Mouse (Mus musculus): Measurements from ENCODE around the gene Ang2. TPM values are rescaled to one million over a fixed set of nuclear protein-coding genes. Genes with fewer than 3 reads are reported as not detected.
"Not testable (repeated sequence)": the region's sequence is repeated elsewhere in the genome, so short reads cannot be mapped to it uniquely, and the experiment has no call there.

Gene Ang2
- total and polyA plus RNA-seq, 2 experiments from 2014 or later = not detected

DNA sequence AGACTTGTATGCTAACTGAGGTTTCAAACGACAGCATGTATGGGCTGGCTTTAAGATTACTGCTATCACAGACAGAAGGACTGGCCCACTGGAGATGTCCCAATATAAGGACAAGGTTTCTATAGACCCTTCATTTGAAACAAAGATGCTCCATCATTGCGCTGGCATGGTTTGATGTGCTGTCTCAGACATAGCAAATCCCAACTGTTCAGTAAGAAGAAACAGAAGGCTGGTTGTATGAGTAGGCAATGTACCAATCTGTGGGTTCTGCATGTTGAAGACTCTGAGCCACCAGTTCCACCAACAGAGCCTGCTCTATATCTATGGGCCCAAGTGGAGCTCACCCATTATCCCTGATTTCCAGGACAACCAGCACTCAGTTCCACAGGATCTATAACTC lies 4.2 kb upstream of the Ang2 start, which contains the start of gene Ear14:
Gene Ear14 (plus strand): TSS at position 277 of the 400 bp plus-strand sequence.
- no peak for ATAC-seq (ENCODE audit: low FRiP score)
- H3K36me3 ChIP-seq (ENCODE audit: insufficient read depth, low read length) = no peaks in the 10 kb centered on the region
- H3K4me2 ChIP-seq (ENCODE audit: low read depth, low read length, poor library complexity, severe bottlenecking) = no peak within 1 kb of the TSS
- no peak within 1 kb of the TSS for H3K9ac ChIP-seq (replicated peaks; ENCODE audit: low read length, poor library complexity, severe bottlenecking)
- WGBS = 87% methylated on average over 2 of the region's 2 CpGs
- H3K27ac ChIP-seq (ENCODE audit: low read depth, low read length) = no peak within 1 kb of the TSS
- H3K4me3 ChIP-seq (ENCODE audit: low read depth, low read length) = no peak within 1 kb of the TSS
- TF ChIP-seq CTCF (IDR thresholded peaks at IDR 0.05) = no peak
- H3K9me3 ChIP-seq (ENCODE audit: low read length) = no peaks in the 10 kb centered on the region
- DNase-seq (ENCODE audit: low spot score) = no peak
- no peaks in the 10 kb centered on the region for H3K27me3 ChIP-seq (ENCODE audit: insufficient read depth, low read length)
- H3K4me1 ChIP-seq (ENCODE audit: insufficient read depth, low read length) = no peaks in the 10 kb centered on the region

DNA sequence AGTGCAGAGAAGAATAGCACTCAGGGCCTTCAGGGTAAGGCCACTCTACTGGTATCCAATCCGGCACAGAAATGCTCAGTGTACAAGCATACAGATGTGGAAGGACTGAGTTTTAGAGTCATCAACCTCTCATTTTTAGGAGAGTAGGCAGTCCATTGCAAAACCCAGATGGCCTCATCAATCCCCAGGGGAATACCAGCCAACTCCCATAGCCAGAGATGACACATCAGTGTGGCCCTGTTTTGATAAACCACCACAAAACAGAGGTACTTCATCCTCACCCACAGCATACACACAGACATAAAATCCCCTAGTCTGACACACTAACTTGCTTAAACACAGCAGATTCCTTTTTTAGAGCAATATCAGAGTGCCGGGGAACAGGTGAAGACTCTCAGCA lies 1.5 kb upstream of the Ang2 start:
- Histone ChIP-seq H3K4me3 (ENCODE audit: low read depth, low read length) (no peak overlapping the region), H3K27me3 (ENCODE audit: insufficient read depth, low read length) (no peaks in the 10 kb centered on the region), H3K27ac (ENCODE audit: low read depth, low read length) (no peak overlapping the region), H3K4me1 (ENCODE audit: insufficient read depth, low read length) (no peaks in the 10 kb centered on the region), H3K4me2 (ENCODE audit: low read depth, low read length, poor library complexity, severe bottlenecking) (no peak overlapping the region), H3K36me3 (ENCODE audit: insufficient read depth, low read length) (no peaks in the 10 kb centered on the region), H3K9me3 (ENCODE audit: low read length) (no peaks in the 10 kb centered on the region), H3K9ac (replicated peaks; ENCODE audit: low read length, poor library complexity, severe bottlenecking) (no peak overlapping the region)
- DNase-seq (ENCODE audit: low spot score) (no peak), ATAC-seq (ENCODE audit: low FRiP score) (no peak)
- WGBS = 94% methylated on average over 2 of the region's 2 CpGs
- no peak for TF ChIP-seq CTCF (IDR thresholded peaks at IDR 0.05)

DNA sequence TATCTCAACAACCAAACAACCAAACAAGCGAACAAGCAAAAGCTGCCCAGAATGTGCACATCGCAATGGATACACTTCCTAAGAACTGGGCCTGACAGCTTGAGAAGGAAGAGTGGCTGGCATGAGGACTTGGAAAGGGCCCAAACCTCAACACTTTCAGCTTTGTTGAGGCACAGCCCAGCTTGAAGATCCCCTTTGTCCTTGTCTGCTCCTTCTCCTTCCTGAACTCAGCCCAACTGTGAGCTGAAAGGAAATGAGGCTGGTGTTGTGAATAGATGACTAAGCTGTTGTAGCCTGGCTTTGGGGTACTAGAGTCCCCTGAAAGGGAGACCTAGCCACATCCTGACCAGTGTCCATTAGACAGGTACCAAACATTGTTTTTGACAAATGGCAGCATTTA lies 1.1 kb upstream of the Ang2 start:
- Histone ChIP-seq H3K4me2 (ENCODE audit: low read depth, low read length, poor library complexity, severe bottlenecking) (no peak overlapping the region), H3K9ac (replicated peaks; ENCODE audit: low read length, poor library complexity, severe bottlenecking) (no peak overlapping the region), H3K27me3 (ENCODE audit: insufficient read depth, low read length) (no peaks in the 10 kb centered on the region), H3K36me3 (ENCODE audit: insufficient read depth, low read length) (no peaks in the 10 kb centered on the region), H3K4me3 (ENCODE audit: low read depth, low read length) (no peak overlapping the region), H3K27ac (ENCODE audit: low read depth, low read length) (no peak overlapping the region), H3K4me1 (ENCODE audit: insufficient read depth, low read length) (no peaks in the 10 kb centered on the region), H3K9me3 (ENCODE audit: low read length) (no peaks in the 10 kb centered on the region)
- no peak for TF ChIP-seq CTCF (IDR thresholded peaks at IDR 0.05)
- DNase-seq (ENCODE audit: low spot score) = peak; percentile 12
- ATAC-seq (ENCODE audit: low FRiP score) = no peak
- WGBS = 87% methylated on average over 2 of the region's 2 CpGs

DNA sequence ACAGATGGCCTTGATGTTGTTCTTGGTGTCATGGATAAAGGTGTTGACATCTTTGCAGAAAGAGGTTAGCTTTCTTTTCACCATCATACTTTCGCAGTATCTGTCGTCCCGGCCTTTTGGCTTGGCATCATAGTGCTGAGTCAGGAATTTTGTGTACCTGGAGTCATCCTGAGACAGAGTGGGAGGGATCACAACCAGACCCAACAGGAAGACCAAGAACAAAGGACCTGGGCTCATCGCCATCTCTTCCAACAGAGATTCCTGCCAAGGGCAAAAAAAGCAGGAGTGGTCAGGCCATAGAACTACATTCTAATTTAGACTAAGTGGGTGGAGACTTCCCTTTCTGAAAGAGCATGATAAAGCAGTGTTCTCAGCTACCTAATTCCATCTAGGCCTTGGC lies 3.3 kb downstream of the Ang2 start:
- H3K4me1 ChIP-seq (ENCODE audit: insufficient read depth, low read length) = no peaks in the 10 kb centered on the region
- no peak overlapping the region for H3K9ac ChIP-seq (replicated peaks; ENCODE audit: low read length, poor library complexity, severe bottlenecking)
- H3K4me3 ChIP-seq (ENCODE audit: low read depth, low read length) = no peak overlapping the region
- TF ChIP-seq CTCF (IDR thresholded peaks at IDR 0.05) = no peak
- H3K9me3 ChIP-seq (ENCODE audit: low read length) = no peaks in the 10 kb centered on the region
- H3K36me3 ChIP-seq (ENCODE audit: insufficient read depth, low read length) = no peaks in the 10 kb centered on the region
- DNase-seq (ENCODE audit: low spot score) (no peak), ATAC-seq (ENCODE audit: low FRiP score) (no peak)
- WGBS = 94% methylated on average over 4 of the region's 4 CpGs
- no peak overlapping the region for H3K27ac ChIP-seq (ENCODE audit: low read depth, low read length)
- no peaks in the 10 kb centered on the region for H3K27me3 ChIP-seq (ENCODE audit: insufficient read depth, low read length)
- no peak overlapping the region for H3K4me2 ChIP-seq (ENCODE audit: low read depth, low read length, poor library complexity, severe bottlenecking)

DNA sequence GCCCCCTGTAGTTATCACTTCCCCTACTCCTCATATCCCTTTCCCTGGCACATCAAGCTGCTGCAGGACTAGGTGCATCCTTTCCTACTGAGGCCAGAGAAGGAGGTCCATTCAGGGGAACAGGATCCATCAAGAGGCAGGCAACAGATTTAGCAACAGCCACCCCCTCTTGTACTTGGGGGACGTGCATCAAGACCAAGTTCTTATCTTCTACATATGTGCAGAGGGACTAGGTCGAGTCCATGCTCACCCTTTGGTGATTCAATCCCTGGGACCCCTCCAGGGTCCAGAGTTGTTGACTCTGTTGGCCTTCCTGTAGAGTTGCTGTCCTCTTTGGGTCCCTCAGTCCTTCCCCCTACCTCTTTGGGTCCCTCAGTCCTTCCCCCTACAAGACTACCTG lies 17.9 kb downstream of the Ang2 start:
- not testable (repeated sequence) for H3K27me3 ChIP-seq (ENCODE audit: insufficient read depth, low read length); DNase-seq (ENCODE audit: low spot score); H3K4me1 ChIP-seq (ENCODE audit: insufficient read depth, low read length); H3K9ac ChIP-seq (replicated peaks; ENCODE audit: low read length, poor library complexity, severe bottlenecking); H3K9me3 ChIP-seq (ENCODE audit: low read length); H3K36me3 ChIP-seq (ENCODE audit: insufficient read depth, low read length); ATAC-seq (ENCODE audit: low FRiP score); H3K27ac ChIP-seq (ENCODE audit: low read depth, low read length); H3K4me2 ChIP-seq (ENCODE audit: low read depth, low read length, poor library complexity, severe bottlenecking); H3K4me3 ChIP-seq (ENCODE audit: low read depth, low read length)
- 85% methylated on average over 2 of the region's 2 CpGs for WGBS

DNA sequence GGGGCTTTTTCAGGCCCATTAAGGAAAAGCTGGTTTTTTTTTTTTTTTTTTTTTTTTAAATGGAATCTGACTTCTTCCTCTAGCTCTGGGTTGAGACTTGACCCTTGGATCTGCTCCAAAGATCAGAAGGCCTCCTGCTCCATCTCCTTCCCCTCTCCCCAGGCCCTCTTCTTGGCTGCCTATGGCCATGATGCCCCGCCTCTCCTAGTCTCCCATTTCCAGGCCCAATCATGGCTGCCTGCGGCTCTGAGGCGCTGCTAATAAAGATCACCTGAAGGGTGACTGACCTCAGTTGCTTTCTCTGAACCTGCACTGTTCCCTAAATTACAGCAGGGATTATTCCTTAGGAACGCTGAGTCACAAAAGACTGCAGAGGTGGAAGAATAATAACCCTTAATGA lies 25.1 kb downstream of the Ang2 start:
- no peaks in the 10 kb centered on the region for H3K36me3 ChIP-seq (ENCODE audit: insufficient read depth, low read length)
- ATAC-seq (ENCODE audit: low FRiP score) (no peak), DNase-seq (ENCODE audit: low spot score) (no peak)
- H3K4me1 ChIP-seq (ENCODE audit: insufficient read depth, low read length) = no peaks in the 10 kb centered on the region
- H3K4me2 ChIP-seq (ENCODE audit: low read depth, low read length, poor library complexity, severe bottlenecking) = no peak overlapping the region
- no peaks in the 10 kb centered on the region for H3K27me3 ChIP-seq (ENCODE audit: insufficient read depth, low read length)
- WGBS = 61% methylated on average over 4 of the region's 4 CpGs
- no peak for TF ChIP-seq CTCF (IDR thresholded peaks at IDR 0.05)
- H3K27ac ChIP-seq (ENCODE audit: low read depth, low read length) = no peak overlapping the region
- no peak overlapping the region for H3K4me3 ChIP-seq (ENCODE audit: low read depth, low read length)
- no peaks in the 10 kb centered on the region for H3K9me3 ChIP-seq (ENCODE audit: low read length)
- H3K9ac ChIP-seq (replicated peaks; ENCODE audit: low read length, poor library complexity, severe bottlenecking) = no peak overlapping the region

DNA sequence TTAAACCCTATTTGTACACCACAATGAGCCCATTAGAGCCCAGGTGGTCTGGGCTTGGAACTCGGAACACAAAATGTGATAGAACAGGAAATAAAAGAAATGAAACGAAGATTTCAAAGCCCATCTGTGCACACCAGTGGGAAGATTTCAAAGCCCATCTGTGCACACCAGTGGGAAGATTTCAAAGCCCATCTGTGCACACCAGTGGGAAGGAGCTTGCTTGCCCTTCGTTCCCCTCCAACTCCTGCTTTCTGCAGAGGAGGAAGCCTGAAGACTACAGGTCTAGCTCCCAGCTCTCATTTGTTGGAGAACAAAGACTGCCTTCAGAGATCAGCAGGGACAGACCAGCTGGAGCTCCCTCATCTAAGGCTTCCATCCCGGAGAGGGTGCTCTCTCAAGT lies 26.0 kb downstream of the Ang2 start:
- not testable (repeated sequence) for H3K4me2 ChIP-seq (ENCODE audit: low read depth, low read length, poor library complexity, severe bottlenecking); H3K27me3 ChIP-seq (ENCODE audit: insufficient read depth, low read length); ATAC-seq (ENCODE audit: low FRiP score); H3K27ac ChIP-seq (ENCODE audit: low read depth, low read length); H3K4me3 ChIP-seq (ENCODE audit: low read depth, low read length); H3K9ac ChIP-seq (replicated peaks; ENCODE audit: low read length, poor library complexity, severe bottlenecking); H3K36me3 ChIP-seq (ENCODE audit: insufficient read depth, low read length); H3K9me3 ChIP-seq (ENCODE audit: low read length); H3K4me1 ChIP-seq (ENCODE audit: insufficient read depth, low read length); DNase-seq (ENCODE audit: low spot score)
- WGBS = 34% methylated on average over 4 of the region's 4 CpGs
